Mouse (Mus musculus): ENCODE results near the gene Eefsec. TPM values are rescaled to one million over a fixed set of nuclear protein-coding genes. Genes with fewer than 3 reads are reported as not detected.

The Eefsec gene
- polyA plus RNA-seq, 1 experiment: 10.0 TPM

DNA sequence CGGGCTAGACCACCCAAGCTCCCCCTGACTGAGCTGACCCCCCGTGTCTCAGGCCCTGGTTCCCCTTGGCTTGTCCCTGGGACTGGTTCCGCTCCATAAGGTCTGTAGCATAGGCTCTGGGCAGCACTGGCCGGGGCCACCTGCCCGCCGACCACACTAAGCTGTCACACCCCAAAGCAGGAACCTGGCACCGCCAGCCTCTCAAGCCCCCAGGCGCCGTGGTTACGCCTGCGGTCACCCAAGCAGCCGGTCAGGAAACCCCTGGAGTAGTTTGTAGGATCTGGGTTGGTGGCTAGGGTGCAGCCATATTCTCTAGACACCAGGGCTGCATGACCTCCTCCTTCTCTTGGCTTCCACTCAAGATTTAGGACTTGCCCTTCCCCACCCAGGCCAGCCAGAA is 217.1 kb downstream of the Eefsec start:
- TF ChIP-seq CTCF (IDR thresholded peaks at IDR 0.05; ENCODE audit: low read depth, low read length): no peak
- TF ChIP-seq POLR2A (IDR thresholded peaks at IDR 0.05; ENCODE audit: borderline replicate concordance, low read depth, low read length): no peak
- Histone ChIP-seq H3K4me1 (ENCODE audit: control insufficient read depth, insufficient read depth, low read length) (no peaks in the 10 kb centered on the region), H3K27ac (ENCODE audit: insufficient read depth, low read depth, low read length) (no peak overlapping the region), H3K4me3 (ENCODE audit: insufficient read depth, low read length) (no peak overlapping the region)

DNA sequence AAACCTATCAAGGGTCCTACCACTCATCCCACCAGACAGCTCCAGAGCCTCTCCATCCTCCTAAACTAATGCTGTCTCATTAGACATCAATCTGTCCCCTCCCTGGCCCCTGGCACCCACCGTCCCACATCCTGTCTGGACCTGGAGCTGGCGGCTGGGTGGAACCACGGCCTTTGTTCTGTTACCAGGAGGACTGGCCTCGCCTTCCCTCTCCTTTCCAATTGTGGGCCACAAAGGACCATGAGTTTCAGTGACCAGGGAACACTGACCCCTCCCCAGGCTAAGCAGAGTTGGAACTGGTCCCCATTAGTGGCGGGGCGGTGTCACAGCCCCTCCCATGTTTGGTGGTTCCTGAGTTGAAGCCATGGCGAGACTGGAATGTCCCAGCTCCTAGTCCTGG is 218.8 kb downstream of the Eefsec start:
- no peak overlapping the region for H3K4me3 ChIP-seq (ENCODE audit: insufficient read depth, low read length)
- H3K27ac ChIP-seq (ENCODE audit: insufficient read depth, low read depth, low read length): no peak overlapping the region
- TF ChIP-seq CTCF (IDR thresholded peaks at IDR 0.05; ENCODE audit: low read depth, low read length) (no peak), POLR2A (IDR thresholded peaks at IDR 0.05; ENCODE audit: borderline replicate concordance, low read depth, low read length) (no peak)
- H3K4me1 ChIP-seq (ENCODE audit: control insufficient read depth, insufficient read depth, low read length): no peaks in the 10 kb centered on the region

GRCm38 (mm10) chr6:88226570-88226994 is 219.8 kb downstream of the Eefsec start:
- Histone ChIP-seq H3K27ac (ENCODE audit: insufficient read depth, low read depth, low read length) (no peak overlapping the region), H3K4me3 (ENCODE audit: insufficient read depth, low read length) (no peak overlapping the region), H3K4me1 (ENCODE audit: control insufficient read depth, insufficient read depth, low read length) (no peaks in the 10 kb centered on the region)
- TF ChIP-seq POLR2A (IDR thresholded peaks at IDR 0.05; ENCODE audit: borderline replicate concordance, low read depth, low read length): no peak
- no peak for TF ChIP-seq CTCF (IDR thresholded peaks at IDR 0.05; ENCODE audit: low read depth, low read length)

DNA sequence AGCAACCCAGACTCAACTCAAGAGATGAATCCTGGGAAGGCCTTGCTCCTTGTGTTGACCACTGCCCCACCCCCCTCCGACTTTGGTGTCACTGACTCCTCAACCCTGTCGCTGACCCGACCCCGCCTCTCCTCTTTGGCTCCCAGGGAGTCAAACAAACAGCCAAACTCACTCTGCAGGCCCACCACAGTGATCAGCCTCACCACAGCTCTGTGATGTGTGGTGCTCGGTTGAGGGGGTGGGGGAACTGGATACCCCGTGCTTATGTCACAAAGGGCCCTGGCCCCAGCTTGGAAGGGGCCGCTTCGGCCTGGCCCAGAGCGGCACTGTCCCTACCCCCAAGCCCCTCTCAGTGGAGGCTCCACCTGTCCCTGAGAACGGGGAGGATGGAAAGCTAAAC is 224.4 kb downstream of the Eefsec start, which contains the start of gene Dnajb8:
Dnajb8 (plus strand) TSS at position 301 of the 400 bp plus-strand sequence.
- Histone ChIP-seq H3K27ac (ENCODE audit: insufficient read depth, low read depth, low read length) (no peak within 1 kb of the TSS), H3K4me3 (ENCODE audit: insufficient read depth, low read length) (no peak within 1 kb of the TSS), H3K4me1 (ENCODE audit: control insufficient read depth, insufficient read depth, low read length) (no peaks in the 10 kb centered on the region)
- TF ChIP-seq CTCF (IDR thresholded peaks at IDR 0.05; ENCODE audit: low read depth, low read length) (no peak), POLR2A (IDR thresholded peaks at IDR 0.05; ENCODE audit: borderline replicate concordance, low read depth, low read length) (no peak)

GRCm38 (mm10) chr6:88219094-88219493 is 227.2 kb downstream of the Eefsec start:
- Histone ChIP-seq H3K27ac (ENCODE audit: insufficient read depth, low read depth, low read length) (no peak overlapping the region), H3K4me1 (ENCODE audit: control insufficient read depth, insufficient read depth, low read length) (no peaks in the 10 kb centered on the region), H3K4me3 (ENCODE audit: insufficient read depth, low read length) (no peak overlapping the region)
- TF ChIP-seq CTCF (IDR thresholded peaks at IDR 0.05; ENCODE audit: low read depth, low read length): no peak
- TF ChIP-seq POLR2A (IDR thresholded peaks at IDR 0.05; ENCODE audit: borderline replicate concordance, low read depth, low read length): no peak

DNA sequence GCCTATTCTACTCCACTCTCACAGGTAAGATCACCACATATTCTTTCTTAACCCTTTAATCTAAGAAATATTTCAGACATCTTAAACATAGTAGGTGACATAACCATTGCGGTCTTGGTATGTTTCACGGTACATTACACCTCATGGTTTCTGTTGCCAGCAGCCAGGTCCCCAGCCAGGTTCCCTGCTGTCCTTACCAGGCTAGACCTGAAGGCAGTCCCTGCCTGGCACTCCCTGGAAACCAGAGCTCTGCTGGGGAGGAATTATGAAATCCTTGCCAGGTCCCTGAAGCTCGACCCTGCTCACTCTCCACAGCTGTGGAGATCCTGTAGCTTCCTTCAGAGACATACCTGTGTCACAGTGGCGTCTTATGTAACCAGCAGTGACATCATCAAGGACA is 230.1 kb downstream of the Eefsec start:
- no peak overlapping the region for H3K27ac ChIP-seq (ENCODE audit: insufficient read depth, low read depth, low read length)
- TF ChIP-seq POLR2A (IDR thresholded peaks at IDR 0.05; ENCODE audit: borderline replicate concordance, low read depth, low read length) (no peak), CTCF (IDR thresholded peaks at IDR 0.05; ENCODE audit: low read depth, low read length) (no peak)
- no peaks in the 10 kb centered on the region for H3K4me1 ChIP-seq (ENCODE audit: control insufficient read depth, insufficient read depth, low read length)
- H3K4me3 ChIP-seq (ENCODE audit: insufficient read depth, low read length): no peak overlapping the region

DNA sequence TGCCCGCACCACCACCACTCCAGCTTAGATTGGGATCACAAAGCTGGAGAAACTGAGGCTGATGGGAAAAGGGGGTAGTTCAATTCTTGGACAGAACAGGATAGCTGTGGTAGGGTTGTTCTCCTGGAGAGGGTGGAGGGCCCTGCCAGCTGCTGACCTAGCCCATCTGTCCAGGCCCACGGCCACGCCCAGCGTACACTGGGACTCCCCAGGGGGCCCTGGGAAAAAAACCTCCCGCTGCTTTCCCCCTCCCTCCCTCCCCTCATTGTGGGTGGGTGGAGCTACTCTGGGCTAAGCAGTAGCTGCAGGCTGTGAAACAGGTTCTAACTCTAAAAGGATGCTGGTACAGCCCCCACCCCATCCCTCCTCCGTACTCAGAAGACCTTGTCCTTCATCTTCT is 230.5 kb downstream of the Eefsec start:
- no peak overlapping the region for H3K4me3 ChIP-seq (ENCODE audit: insufficient read depth, low read length)
- no peak for TF ChIP-seq POLR2A (IDR thresholded peaks at IDR 0.05; ENCODE audit: borderline replicate concordance, low read depth, low read length)
- TF ChIP-seq CTCF (IDR thresholded peaks at IDR 0.05; ENCODE audit: low read depth, low read length): no peak
- no peaks in the 10 kb centered on the region for H3K4me1 ChIP-seq (ENCODE audit: control insufficient read depth, insufficient read depth, low read length)
- H3K27ac ChIP-seq (ENCODE audit: insufficient read depth, low read depth, low read length): no peak overlapping the region

GRCm38 (mm10) chr6:88210182-88210581 is 236.2 kb downstream of the Eefsec start:
- no peak overlapping the region for H3K27ac ChIP-seq (ENCODE audit: insufficient read depth, low read depth, low read length)
- TF ChIP-seq CTCF (IDR thresholded peaks at IDR 0.05; ENCODE audit: low read depth, low read length) (no peak), POLR2A (IDR thresholded peaks at IDR 0.05; ENCODE audit: borderline replicate concordance, low read depth, low read length) (no peak)
- H3K4me3 ChIP-seq (ENCODE audit: insufficient read depth, low read length): no peak overlapping the region
- H3K4me1 ChIP-seq (ENCODE audit: control insufficient read depth, insufficient read depth, low read length): no peaks in the 10 kb centered on the region

DNA sequence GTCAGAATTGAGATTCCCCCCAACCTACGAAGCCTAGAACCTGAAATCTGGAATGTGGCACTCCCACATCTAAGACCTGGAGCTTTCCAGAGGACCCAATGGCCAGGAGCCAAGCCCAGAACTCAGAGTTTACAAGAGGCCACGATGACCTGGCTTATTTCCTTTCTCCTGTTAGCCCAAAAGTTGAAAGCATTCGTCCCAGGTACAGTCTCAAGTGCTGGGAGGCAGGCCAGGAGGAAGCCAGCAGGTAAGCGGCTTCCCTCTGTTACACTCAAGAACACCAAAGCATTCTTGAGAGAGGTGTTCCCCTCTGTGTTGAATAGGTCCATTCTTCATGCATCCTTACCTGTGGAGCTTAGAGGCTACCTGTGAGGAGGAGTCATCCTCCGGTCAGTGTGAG is 236.9 kb downstream of the Eefsec start:
- Histone ChIP-seq H3K4me1 (ENCODE audit: control insufficient read depth, insufficient read depth, low read length) (no peaks in the 10 kb centered on the region), H3K27ac (ENCODE audit: insufficient read depth, low read depth, low read length) (no peak overlapping the region), H3K4me3 (ENCODE audit: insufficient read depth, low read length) (no peak overlapping the region)
- TF ChIP-seq POLR2A (IDR thresholded peaks at IDR 0.05; ENCODE audit: borderline replicate concordance, low read depth, low read length) (no peak), CTCF (IDR thresholded peaks at IDR 0.05; ENCODE audit: low read depth, low read length) (no peak)

DNA sequence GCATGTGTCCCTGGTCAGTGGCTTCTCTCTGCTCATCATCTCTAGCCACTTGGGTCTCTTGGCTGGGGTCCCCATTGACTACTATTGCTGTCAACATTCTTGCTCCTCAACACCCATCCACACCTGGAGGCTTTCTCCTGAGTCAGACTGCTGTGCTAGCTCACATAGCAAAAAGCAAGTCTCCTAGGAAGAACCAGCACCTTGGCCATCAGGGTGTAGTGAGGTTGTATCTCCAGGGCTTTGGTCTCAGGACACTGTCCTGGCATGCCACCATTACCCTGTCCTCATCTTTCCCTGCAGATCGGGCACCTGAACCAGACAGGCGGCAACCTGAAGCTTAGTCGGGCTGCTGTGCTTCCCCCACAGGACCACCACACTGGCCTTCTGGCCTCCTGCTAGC is 238.0 kb downstream of the Eefsec start:
- TF ChIP-seq POLR2A (IDR thresholded peaks at IDR 0.05; ENCODE audit: borderline replicate concordance, low read depth, low read length) (no peak), CTCF (IDR thresholded peaks at IDR 0.05; ENCODE audit: low read depth, low read length) (no peak)
- H3K27ac ChIP-seq (ENCODE audit: insufficient read depth, low read depth, low read length): no peak overlapping the region
- no peaks in the 10 kb centered on the region; the same call in 1 of the 2 replicates for H3K4me1 ChIP-seq (ENCODE audit: control insufficient read depth, insufficient read depth, low read length)
- H3K4me3 ChIP-seq (ENCODE audit: insufficient read depth, low read length): no peak overlapping the region

All from bone marrow macrophage, adult 2 months (primary cell).